Mouse (Mus musculus): ENCODE data around the gene Ap3b1. TPM values are rescaled to one million over a fixed set of nuclear protein-coding genes. Genes with fewer than 3 reads are reported as not detected.

Gene Ap3b1
- total RNA-seq, 2 experiments from 2014 or later = 36.1 to 39.3 TPM

- no peak for DNase-seq
These were observed 181.3 kb downstream of the Ap3b1 start for GRCm38 (mm10) chr13:94539851-94540646.

- no peak for DNase-seq
These were observed 183.3 kb downstream of the Ap3b1 start for GRCm38 (mm10) chr13:94542061-94542460.

GRCm38 (mm10) chr13:94544211-94544610 is 185.5 kb downstream of the Ap3b1 start:
- no peak for DNase-seq

- no peak for DNase-seq
These were observed 187.0 kb downstream of the Ap3b1 start for GRCm38 (mm10) chr13:94545739-94546138.

GRCm38 (mm10) chr13:94546246-94546645 is 187.5 kb downstream of the Ap3b1 start:
- no peak for DNase-seq

- DNase-seq = no peak
These were observed 190.8 kb downstream of the Ap3b1 start for GRCm38 (mm10) chr13:94549580-94549979.

- no peak for DNase-seq
These were observed 191.3 kb downstream of the Ap3b1 start for GRCm38 (mm10) chr13:94550037-94550436.

GRCm38 (mm10) chr13:94560011-94560410 is 201.3 kb downstream of the Ap3b1 start:
- peak; percentile 88 for DNase-seq

- no peak for DNase-seq
These were observed 202.1 kb downstream of the Ap3b1 start for GRCm38 (mm10) chr13:94560878-94561277.

GRCm38 (mm10) chr13:94562652-94563339 is 204.0 kb downstream of the Ap3b1 start:
- no peak for DNase-seq

GRCm38 (mm10) chr13:94563836-94564235 is 205.1 kb downstream of the Ap3b1 start:
- DNase-seq = no peak

GRCm38 (mm10) chr13:94564351-94564994 is 205.7 kb downstream of the Ap3b1 start:
- DNase-seq = no peak

GRCm38 (mm10) chr13:94565176-94565575 is 206.4 kb downstream of the Ap3b1 start:
- no peak for DNase-seq

GRCm38 (mm10) chr13:94565616-94566015 is 206.9 kb downstream of the Ap3b1 start:
- no peak for DNase-seq

GRCm38 (mm10) chr13:94567739-94568138 is 209.0 kb downstream of the Ap3b1 start:
- no peak for DNase-seq

GRCm38 (mm10) chr13:94571001-94571400 is 212.2 kb downstream of the Ap3b1 start:
- no peak for DNase-seq

- DNase-seq = no peak
These were observed 214.6 kb downstream of the Ap3b1 start for GRCm38 (mm10) chr13:94573356-94573755.

GRCm38 (mm10) chr13:94573833-94574232 is 215.1 kb downstream of the Ap3b1 start:
- no peak for DNase-seq

GRCm38 (mm10) chr13:94575607-94576398 is 217.0 kb downstream of the Ap3b1 start:
- DNase-seq = no peak

GRCm38 (mm10) chr13:94576399-94577176 is 217.8 kb downstream of the Ap3b1 start:
- no peak for DNase-seq

GRCm38 (mm10) chr13:94577177-94577540 is 218.4 kb downstream of the Ap3b1 start:
- DNase-seq = no peak

GRCm38 (mm10) chr13:94595289-94595688 is 236.5 kb downstream of the Ap3b1 start:
- no peak for DNase-seq
